Mouse (Mus musculus): ENCODE data around the gene Allc. TPM values are rescaled to one million over a fixed set of nuclear protein-coding genes. Genes with fewer than 3 reads are reported as not detected.

The Allc gene
- polyA plus RNA-seq, 1 experiment from 2014 or later, result not detected

- Histone ChIP-seq H3K9ac (ENCODE audit: low read depth, low read length) (no peak overlapping the region), H3K27ac (ENCODE audit: low read depth, low read length) (no peak overlapping the region), H3K36me3 (ENCODE audit: control insufficient read depth, insufficient read depth, low read length) (no peaks in the 10 kb centered on the region), H3K4me1 (ENCODE audit: control insufficient read depth, insufficient read depth, low read length) (peaks cover 9% of the 10 kb centered on the region), H3K4me3 (ENCODE audit: low read depth, low read length) (no peak overlapping the region), H3K4me2 (no peak overlapping the region), H3K27me3 (ENCODE audit: control insufficient read depth, insufficient read depth, low read length) (no peaks in the 10 kb centered on the region), H3K9me3 (replicated peaks; ENCODE audit: control insufficient read depth, low read length) (no peaks in the 10 kb centered on the region)
- 45% methylated on average over 4 of the region's 4 CpGs for WGBS (ENCODE audit: insufficient replicate concordance)
- no peak for ATAC-seq (replicated peaks; ENCODE audit: insufficient number of reproducible peaks, low FRiP score, low TSS enrichment)
Measured at GRCm38 (mm10) chr12:28617297-28617696, 35.0 kb upstream of the Allc start.

GRCm38 (mm10) chr12:28614401-28614800 lies 32.1 kb upstream of the Allc start:
- Histone ChIP-seq H3K4me1 (ENCODE audit: control insufficient read depth, insufficient read depth, low read length) (no peaks in the 10 kb centered on the region), H3K36me3 (ENCODE audit: control insufficient read depth, insufficient read depth, low read length) (no peaks in the 10 kb centered on the region), H3K4me2 (no peak overlapping the region), H3K9me3 (replicated peaks; ENCODE audit: control insufficient read depth, low read length) (no peaks in the 10 kb centered on the region), H3K4me3 (ENCODE audit: low read depth, low read length) (no peak overlapping the region), H3K27ac (ENCODE audit: low read depth, low read length) (no peak overlapping the region), H3K27me3 (ENCODE audit: control insufficient read depth, insufficient read depth, low read length) (no peaks in the 10 kb centered on the region), H3K9ac (ENCODE audit: low read depth, low read length) (no peak overlapping the region)
- ATAC-seq (replicated peaks; ENCODE audit: insufficient number of reproducible peaks, low FRiP score, low TSS enrichment), result no peak
- WGBS (ENCODE audit: insufficient replicate concordance), result 69% methylated on average over 7 of the region's 7 CpGs

GRCm38 (mm10) chr12:28612391-28612790 lies 30.1 kb upstream of the Allc start:
- Histone ChIP-seq H3K9me3 (replicated peaks; ENCODE audit: control insufficient read depth, low read length) (no peaks in the 10 kb centered on the region), H3K4me1 (ENCODE audit: control insufficient read depth, insufficient read depth, low read length) (peaks cover 7% of the 10 kb centered on the region), H3K9ac (ENCODE audit: low read depth, low read length) (no peak overlapping the region), H3K36me3 (ENCODE audit: control insufficient read depth, insufficient read depth, low read length) (no peaks in the 10 kb centered on the region), H3K4me2 (no peak overlapping the region), H3K27ac (ENCODE audit: low read depth, low read length) (no peak overlapping the region), H3K4me3 (ENCODE audit: low read depth, low read length) (no peak overlapping the region), H3K27me3 (ENCODE audit: control insufficient read depth, insufficient read depth, low read length) (no peaks in the 10 kb centered on the region)
- ATAC-seq (replicated peaks; ENCODE audit: insufficient number of reproducible peaks, low FRiP score, low TSS enrichment), result no peak
- 63% methylated on average over 6 of the region's 6 CpGs for WGBS (ENCODE audit: insufficient replicate concordance)

GRCm38 (mm10) chr12:28607546-28608305 lies 25.4 kb upstream of the Allc start:
- no peaks in the 10 kb centered on the region for H3K9me3 ChIP-seq (replicated peaks; ENCODE audit: control insufficient read depth, low read length)
- H3K4me2 ChIP-seq, result peak overlapping the region; percentile 4
- ATAC-seq (replicated peaks; ENCODE audit: insufficient number of reproducible peaks, low FRiP score, low TSS enrichment), result no peak
- peaks cover 9% of the 10 kb centered on the region for H3K4me1 ChIP-seq (ENCODE audit: control insufficient read depth, insufficient read depth, low read length)
- WGBS (ENCODE audit: insufficient replicate concordance), result 62% methylated on average over 17 of the region's 17 CpGs
- H3K9ac ChIP-seq (ENCODE audit: low read depth, low read length), result no peak overlapping the region
- no peaks in the 10 kb centered on the region for H3K36me3 ChIP-seq (ENCODE audit: control insufficient read depth, insufficient read depth, low read length)
- no peaks in the 10 kb centered on the region for H3K27me3 ChIP-seq (ENCODE audit: control insufficient read depth, insufficient read depth, low read length)
- no peak overlapping the region for H3K4me3 ChIP-seq (ENCODE audit: low read depth, low read length)
- H3K27ac ChIP-seq (ENCODE audit: low read depth, low read length), result peak overlapping the region; percentile 10; the same call in 1 of the 2 replicates

GRCm38 (mm10) chr12:28603494-28603893 lies 21.2 kb upstream of the Allc start:
- Histone ChIP-seq H3K27ac (ENCODE audit: low read depth, low read length) (no peak overlapping the region), H3K36me3 (ENCODE audit: control insufficient read depth, insufficient read depth, low read length) (no peaks in the 10 kb centered on the region), H3K4me3 (ENCODE audit: low read depth, low read length) (no peak overlapping the region), H3K4me2 (no peak overlapping the region), H3K27me3 (ENCODE audit: control insufficient read depth, insufficient read depth, low read length) (peaks cover 2% of the 10 kb centered on the region; the same call in 1 of the 2 replicates), H3K9ac (ENCODE audit: low read depth, low read length) (no peak overlapping the region), H3K4me1 (ENCODE audit: control insufficient read depth, insufficient read depth, low read length) (peaks cover 12% of the 10 kb centered on the region), H3K9me3 (replicated peaks; ENCODE audit: control insufficient read depth, low read length) (no peaks in the 10 kb centered on the region)
- ATAC-seq (replicated peaks; ENCODE audit: insufficient number of reproducible peaks, low FRiP score, low TSS enrichment), result no peak
- WGBS (ENCODE audit: insufficient replicate concordance), result 58% methylated on average over 1 of the region's 1 CpGs

GRCm38 (mm10) chr12:28602259-28602658 lies 19.9 kb upstream of the Allc start:
- Histone ChIP-seq H3K4me1 (ENCODE audit: control insufficient read depth, insufficient read depth, low read length) (peaks cover 11% of the 10 kb centered on the region), H3K4me3 (ENCODE audit: low read depth, low read length) (no peak overlapping the region), H3K4me2 (no peak overlapping the region), H3K9ac (ENCODE audit: low read depth, low read length) (no peak overlapping the region), H3K27me3 (ENCODE audit: control insufficient read depth, insufficient read depth, low read length) (peaks cover 2% of the 10 kb centered on the region; the same call in 1 of the 2 replicates), H3K9me3 (replicated peaks; ENCODE audit: control insufficient read depth, low read length) (no peaks in the 10 kb centered on the region), H3K27ac (ENCODE audit: low read depth, low read length) (no peak overlapping the region), H3K36me3 (ENCODE audit: control insufficient read depth, insufficient read depth, low read length) (no peaks in the 10 kb centered on the region)
- WGBS (ENCODE audit: insufficient replicate concordance), result 27% methylated on average over 4 of the region's 4 CpGs
- no peak for ATAC-seq (replicated peaks; ENCODE audit: insufficient number of reproducible peaks, low FRiP score, low TSS enrichment)

- H3K27ac ChIP-seq (ENCODE audit: low read depth, low read length), result no peak overlapping the region
- H3K27me3 ChIP-seq (ENCODE audit: control insufficient read depth, insufficient read depth, low read length), result peaks cover 2% of the 10 kb centered on the region; the same call in 1 of the 2 replicates
- no peaks in the 10 kb centered on the region for H3K9me3 ChIP-seq (replicated peaks; ENCODE audit: control insufficient read depth, low read length)
- H3K4me1 ChIP-seq (ENCODE audit: control insufficient read depth, insufficient read depth, low read length), result peaks cover 11% of the 10 kb centered on the region
- H3K9ac ChIP-seq (ENCODE audit: low read depth, low read length), result no peak overlapping the region
- 46% methylated on average over 2 of the region's 2 CpGs for WGBS (ENCODE audit: insufficient replicate concordance)
- no peaks in the 10 kb centered on the region for H3K36me3 ChIP-seq (ENCODE audit: control insufficient read depth, insufficient read depth, low read length)
- no peak overlapping the region for H3K4me3 ChIP-seq (ENCODE audit: low read depth, low read length)
- H3K4me2 ChIP-seq, result no peak overlapping the region
- ATAC-seq (replicated peaks; ENCODE audit: insufficient number of reproducible peaks, low FRiP score, low TSS enrichment), result no peak
Measured at GRCm38 (mm10) chr12:28598526-28598991, 16.2 kb upstream of the Allc start.

- no peaks in the 10 kb centered on the region for H3K36me3 ChIP-seq (ENCODE audit: control insufficient read depth, insufficient read depth, low read length)
- no peak overlapping the region for H3K9ac ChIP-seq (ENCODE audit: low read depth, low read length)
- WGBS (ENCODE audit: insufficient replicate concordance), result 35% methylated on average over 3 of the region's 3 CpGs
- ATAC-seq (replicated peaks; ENCODE audit: insufficient number of reproducible peaks, low FRiP score, low TSS enrichment), result no peak
- H3K27me3 ChIP-seq (ENCODE audit: control insufficient read depth, insufficient read depth, low read length), result peaks cover 2% of the 10 kb centered on the region; the same call in 1 of the 2 replicates
- peaks cover 11% of the 10 kb centered on the region for H3K4me1 ChIP-seq (ENCODE audit: control insufficient read depth, insufficient read depth, low read length)
- H3K27ac ChIP-seq (ENCODE audit: low read depth, low read length), result no peak overlapping the region
- no peak overlapping the region for H3K4me3 ChIP-seq (ENCODE audit: low read depth, low read length)
- no peaks in the 10 kb centered on the region for H3K9me3 ChIP-seq (replicated peaks; ENCODE audit: control insufficient read depth, low read length)
- no peak overlapping the region for H3K4me2 ChIP-seq
Measured at GRCm38 (mm10) chr12:28598110-28598509, 15.8 kb upstream of the Allc start.

- Histone ChIP-seq H3K4me2 (no peak overlapping the region), H3K27ac (ENCODE audit: low read depth, low read length) (no peak overlapping the region), H3K4me3 (ENCODE audit: low read depth, low read length) (no peak overlapping the region), H3K4me1 (ENCODE audit: control insufficient read depth, insufficient read depth, low read length) (peaks cover 11% of the 10 kb centered on the region), H3K9me3 (replicated peaks; ENCODE audit: control insufficient read depth, low read length) (no peaks in the 10 kb centered on the region), H3K36me3 (ENCODE audit: control insufficient read depth, insufficient read depth, low read length) (no peaks in the 10 kb centered on the region), H3K9ac (ENCODE audit: low read depth, low read length) (no peak overlapping the region), H3K27me3 (ENCODE audit: control insufficient read depth, insufficient read depth, low read length) (peaks cover 2% of the 10 kb centered on the region; the same call in 1 of the 2 replicates)
- WGBS (ENCODE audit: insufficient replicate concordance), result 61% methylated on average over 9 of the region's 9 CpGs
- ATAC-seq (replicated peaks; ENCODE audit: insufficient number of reproducible peaks, low FRiP score, low TSS enrichment), result no peak
Measured at GRCm38 (mm10) chr12:28597699-28598098, 15.4 kb upstream of the Allc start.
